Mouse (Mus musculus): ENCODE data around the gene Lrrc8a. TPM values are rescaled to one million over a fixed set of nuclear protein-coding genes. Genes with fewer than 3 reads are reported as not detected.

Lrrc8a gene
- polyA plus RNA-seq, 1 experiment = 20.6 TPM

DNA sequence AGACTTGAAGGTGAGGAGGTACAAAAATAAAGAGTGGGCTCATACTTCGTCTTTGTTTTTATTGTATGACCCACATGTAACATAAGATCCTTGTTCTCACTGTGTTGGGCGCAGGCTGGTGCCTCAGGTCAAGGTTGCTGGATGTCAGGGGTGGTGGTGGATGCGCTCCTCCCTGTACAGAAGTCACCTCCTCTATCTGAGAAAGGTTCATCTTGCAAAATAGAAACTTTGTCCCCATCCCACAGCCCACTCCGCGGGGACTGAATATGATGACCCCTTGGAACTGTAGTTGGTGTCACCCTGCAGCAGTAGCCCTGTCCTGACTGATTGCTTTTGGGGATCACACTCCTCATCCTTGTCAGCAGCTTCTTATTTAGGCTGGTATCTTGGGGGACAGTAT, 9.5 kb downstream of the Lrrc8a start:
- TF ChIP-seq MYOG (IDR thresholded peaks at IDR 0.05; ENCODE audit: control insufficient read depth, extremely low read depth, insufficient read length) = no peak
- TF ChIP-seq USF1 (IDR thresholded peaks at IDR 0.05; ENCODE audit: low read depth) = no peak
- TF ChIP-seq FOSL1 (IDR thresholded peaks at IDR 0.05; ENCODE audit: insufficient read depth, low read length, poor library complexity, severe bottlenecking) = no peak
- no peak for TF ChIP-seq MYOD1 (IDR thresholded peaks at IDR 0.05; ENCODE audit: control insufficient read depth, insufficient read length, low read depth)
- TF ChIP-seq MAX (IDR thresholded peaks at IDR 0.05) = no peak
- no peak for TF ChIP-seq CEBPB (IDR thresholded peaks at IDR 0.05; ENCODE audit: low read depth)
- no peak for TF ChIP-seq CTCF (IDR thresholded peaks at IDR 0.05; ENCODE audit: control insufficient read depth, insufficient read depth, insufficient read length)
- peaks cover 39% of the 10 kb centered on the region for H3K79me3 ChIP-seq (ENCODE audit: low read depth)
- no peaks in the 10 kb centered on the region for H3K27me3 ChIP-seq (ENCODE audit: control insufficient read depth, insufficient read depth, insufficient read length)
- H3K36me3 ChIP-seq (ENCODE audit: control insufficient read depth, insufficient read depth) = peaks cover 60% of the 10 kb centered on the region
- peaks cover 97% of the 10 kb centered on the region for H3K79me2 ChIP-seq (ENCODE audit: control insufficient read depth, insufficient read depth)
- no peak overlapping the region for H3ac ChIP-seq (ENCODE audit: control insufficient read depth, insufficient read length, low read depth)
- H3K4me3 ChIP-seq (ENCODE audit: insufficient read depth, poor library complexity, severe bottlenecking) = no peak overlapping the region

DNA sequence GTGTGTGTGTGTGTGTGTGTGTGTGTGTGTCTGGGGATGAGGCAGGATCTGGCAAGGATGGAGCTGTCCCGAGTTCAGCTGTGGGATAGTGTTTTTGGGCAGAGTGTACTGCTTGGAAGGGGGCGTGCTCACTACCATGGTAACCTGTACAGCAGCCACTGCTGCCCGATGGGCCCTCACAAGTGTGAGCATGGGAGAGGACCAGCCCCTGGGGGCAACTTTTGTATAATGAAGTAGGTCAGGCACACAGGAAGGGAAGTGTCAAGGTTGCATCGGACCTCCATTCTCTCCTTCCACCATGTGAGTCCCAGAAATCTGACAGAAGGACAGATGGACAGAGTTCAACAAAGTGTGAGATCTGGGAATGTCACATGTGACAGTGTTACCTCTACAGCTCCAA, 10.2 kb downstream of the Lrrc8a start:
- TF ChIP-seq FOSL1 (IDR thresholded peaks at IDR 0.05; ENCODE audit: insufficient read depth, low read length, poor library complexity, severe bottlenecking) (no peak), MAX (IDR thresholded peaks at IDR 0.05) (no peak), CEBPB (IDR thresholded peaks at IDR 0.05; ENCODE audit: low read depth) (no peak), MYOG (IDR thresholded peaks at IDR 0.05; ENCODE audit: control insufficient read depth, extremely low read depth, insufficient read length) (no peak), USF1 (IDR thresholded peaks at IDR 0.05; ENCODE audit: low read depth) (no peak), MYOD1 (IDR thresholded peaks at IDR 0.05; ENCODE audit: control insufficient read depth, insufficient read length, low read depth) (no peak), CTCF (IDR thresholded peaks at IDR 0.05; ENCODE audit: control insufficient read depth, insufficient read depth, insufficient read length) (no peak)
- Histone ChIP-seq H3K36me3 (ENCODE audit: control insufficient read depth, insufficient read depth) (peaks cover 56% of the 10 kb centered on the region), H3K4me3 (ENCODE audit: insufficient read depth, poor library complexity, severe bottlenecking) (no peak overlapping the region), H3K79me2 (ENCODE audit: control insufficient read depth, insufficient read depth) (peaks cover 97% of the 10 kb centered on the region), H3ac (ENCODE audit: control insufficient read depth, insufficient read length, low read depth) (no peak overlapping the region), H3K79me3 (ENCODE audit: low read depth) (peaks cover 41% of the 10 kb centered on the region), H3K27me3 (ENCODE audit: control insufficient read depth, insufficient read depth, insufficient read length) (no peaks in the 10 kb centered on the region)

DNA sequence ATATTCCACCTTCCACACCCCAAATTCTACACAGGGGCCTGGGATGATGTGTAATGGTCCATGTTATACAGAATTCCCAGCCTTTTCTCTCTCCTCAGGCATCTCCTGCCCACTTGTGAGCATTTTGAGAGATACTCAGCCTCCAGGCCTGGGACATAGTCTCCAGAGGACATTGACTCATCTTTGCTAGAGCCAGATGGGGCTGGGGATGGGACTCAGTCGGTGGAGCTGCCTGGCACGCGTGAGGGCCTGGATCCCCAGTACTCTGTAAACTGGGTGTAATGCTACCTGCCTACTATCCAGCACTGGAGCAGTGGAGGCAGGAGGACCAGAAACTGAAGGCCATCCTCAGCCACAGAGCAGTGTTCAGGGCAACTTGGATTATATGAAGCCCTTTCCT, 11.7 kb downstream of the Lrrc8a start:
- Histone ChIP-seq H3K79me2 (ENCODE audit: control insufficient read depth, insufficient read depth) (peaks cover 97% of the 10 kb centered on the region), H3K4me3 (ENCODE audit: insufficient read depth, poor library complexity, severe bottlenecking) (no peak overlapping the region), H3ac (ENCODE audit: control insufficient read depth, insufficient read length, low read depth) (no peak overlapping the region), H3K79me3 (ENCODE audit: low read depth) (peaks cover 41% of the 10 kb centered on the region), H3K36me3 (ENCODE audit: control insufficient read depth, insufficient read depth) (peaks cover 54% of the 10 kb centered on the region), H3K27me3 (ENCODE audit: control insufficient read depth, insufficient read depth, insufficient read length) (no peaks in the 10 kb centered on the region)
- TF ChIP-seq MAX (IDR thresholded peaks at IDR 0.05) = no peak
- no peak for TF ChIP-seq FOSL1 (IDR thresholded peaks at IDR 0.05; ENCODE audit: insufficient read depth, low read length, poor library complexity, severe bottlenecking)
- TF ChIP-seq CTCF (IDR thresholded peaks at IDR 0.05; ENCODE audit: control insufficient read depth, insufficient read depth, insufficient read length) = no peak

GRCm38 (mm10) chr2:30250166-30251128, 12.9 kb downstream of the Lrrc8a start:
- Histone ChIP-seq H3ac (ENCODE audit: control insufficient read depth, insufficient read length, low read depth) (no peak overlapping the region), H3K4me3 (ENCODE audit: insufficient read depth, poor library complexity, severe bottlenecking) (no peak overlapping the region), H3K27me3 (ENCODE audit: control insufficient read depth, insufficient read depth, insufficient read length) (no peaks in the 10 kb centered on the region), H3K36me3 (ENCODE audit: control insufficient read depth, insufficient read depth) (peaks cover 54% of the 10 kb centered on the region), H3K79me2 (ENCODE audit: control insufficient read depth, insufficient read depth) (peaks cover 97% of the 10 kb centered on the region), H3K79me3 (ENCODE audit: low read depth) (peaks cover 39% of the 10 kb centered on the region)
- TF ChIP-seq FOSL1 (IDR thresholded peaks at IDR 0.05; ENCODE audit: insufficient read depth, low read length, poor library complexity, severe bottlenecking) = no peak
- no peak for TF ChIP-seq MAX (IDR thresholded peaks at IDR 0.05)
- TF ChIP-seq CTCF (IDR thresholded peaks at IDR 0.05; ENCODE audit: control insufficient read depth, insufficient read depth, insufficient read length) = no peak
- no peak for TF ChIP-seq MYOD1 (IDR thresholded peaks at IDR 0.05; ENCODE audit: control insufficient read depth, insufficient read length, low read depth)
- TF ChIP-seq CEBPB (IDR thresholded peaks at IDR 0.05; ENCODE audit: low read depth) = no peak
- no peak for TF ChIP-seq MYOG (IDR thresholded peaks at IDR 0.05; ENCODE audit: control insufficient read depth, extremely low read depth, insufficient read length)
- TF ChIP-seq USF1 (IDR thresholded peaks at IDR 0.05; ENCODE audit: low read depth) = no peak

GRCm38 (mm10) chr2:30251417-30252104, 14.0 kb downstream of the Lrrc8a start:
- TF ChIP-seq CTCF (IDR thresholded peaks at IDR 0.05; ENCODE audit: control insufficient read depth, insufficient read depth, insufficient read length) (no peak), CEBPB (IDR thresholded peaks at IDR 0.05; ENCODE audit: low read depth) (peak; percentile 4), MYOG (IDR thresholded peaks at IDR 0.05; ENCODE audit: control insufficient read depth, extremely low read depth, insufficient read length) (no peak), MAX (IDR thresholded peaks at IDR 0.05) (no peak), FOSL1 (IDR thresholded peaks at IDR 0.05; ENCODE audit: insufficient read depth, low read length, poor library complexity, severe bottlenecking) (no peak)
- Histone ChIP-seq H3K36me3 (ENCODE audit: control insufficient read depth, insufficient read depth) (peaks cover 55% of the 10 kb centered on the region), H3K79me2 (ENCODE audit: control insufficient read depth, insufficient read depth) (peaks cover 96% of the 10 kb centered on the region), H3ac (ENCODE audit: control insufficient read depth, insufficient read length, low read depth) (no peak overlapping the region), H3K79me3 (ENCODE audit: low read depth) (peaks cover 39% of the 10 kb centered on the region), H3K4me3 (ENCODE audit: insufficient read depth, poor library complexity, severe bottlenecking) (no peak overlapping the region), H3K27me3 (ENCODE audit: control insufficient read depth, insufficient read depth, insufficient read length) (no peaks in the 10 kb centered on the region)

Data from C2C12 (cell line).